Mouse (Mus musculus): Measurements from ENCODE around the gene Myo18a. TPM values are rescaled to one million over a fixed set of nuclear protein-coding genes. Genes with fewer than 3 reads are reported as not detected.
A peak's percentile ranks its signal among the peaks of the same experiment; 100 is the strongest.

The Myo18a gene
- total and polyA plus RNA-seq, 2 experiments from 2014 or later = 82.5 to 218 TPM

- Histone ChIP-seq H3K4me1 (ENCODE audit: control insufficient read depth, insufficient read depth) (peaks cover 56% of the 10 kb centered on the region), H3K9ac (replicated peaks; ENCODE audit: low read depth, low read length) (peak overlapping the region; percentile 34; the same call in 1 of the 2 replicates), H3K4me3 (ENCODE audit: low read depth, low read length) (no peak overlapping the region), H3K4me2 (ENCODE audit: low read depth, low read length) (peak overlapping the region; percentile 28), H3K36me3 (replicated peaks; ENCODE audit: control insufficient read depth, insufficient read depth, low read length) (0 out of 2 replicates have a peak, but pooled peaks cover 5% of the 10 kb centered on the region), H3K9me3 (replicated peaks; ENCODE audit: control insufficient read depth, low read length) (no peaks in the 10 kb centered on the region), H3K27ac (ENCODE audit: low read depth) (peak overlapping the region; percentile 90), H3K27me3 (ENCODE audit: control insufficient read depth, insufficient read depth, low read length) (no peaks in the 10 kb centered on the region)
- TF ChIP-seq CTCF (IDR thresholded peaks at IDR 0.05; ENCODE audit: low read depth) = no peak
- TF ChIP-seq EP300 (IDR thresholded peaks at IDR 0.05; ENCODE audit: low read depth) = no peak
- WGBS = 9% methylated on average over 5 of the region's 5 CpGs
- DNase-seq (ENCODE audit: low spot score) = peak; percentile 54
- peak; percentile 34; the same call in 1 of the 2 replicates for ATAC-seq (ENCODE audit: insufficient read depth, low read depth)
Observed at GRCm38 (mm10) chr11:77785396-77785767, 22.3 kb downstream of the Myo18a start.

DNA sequence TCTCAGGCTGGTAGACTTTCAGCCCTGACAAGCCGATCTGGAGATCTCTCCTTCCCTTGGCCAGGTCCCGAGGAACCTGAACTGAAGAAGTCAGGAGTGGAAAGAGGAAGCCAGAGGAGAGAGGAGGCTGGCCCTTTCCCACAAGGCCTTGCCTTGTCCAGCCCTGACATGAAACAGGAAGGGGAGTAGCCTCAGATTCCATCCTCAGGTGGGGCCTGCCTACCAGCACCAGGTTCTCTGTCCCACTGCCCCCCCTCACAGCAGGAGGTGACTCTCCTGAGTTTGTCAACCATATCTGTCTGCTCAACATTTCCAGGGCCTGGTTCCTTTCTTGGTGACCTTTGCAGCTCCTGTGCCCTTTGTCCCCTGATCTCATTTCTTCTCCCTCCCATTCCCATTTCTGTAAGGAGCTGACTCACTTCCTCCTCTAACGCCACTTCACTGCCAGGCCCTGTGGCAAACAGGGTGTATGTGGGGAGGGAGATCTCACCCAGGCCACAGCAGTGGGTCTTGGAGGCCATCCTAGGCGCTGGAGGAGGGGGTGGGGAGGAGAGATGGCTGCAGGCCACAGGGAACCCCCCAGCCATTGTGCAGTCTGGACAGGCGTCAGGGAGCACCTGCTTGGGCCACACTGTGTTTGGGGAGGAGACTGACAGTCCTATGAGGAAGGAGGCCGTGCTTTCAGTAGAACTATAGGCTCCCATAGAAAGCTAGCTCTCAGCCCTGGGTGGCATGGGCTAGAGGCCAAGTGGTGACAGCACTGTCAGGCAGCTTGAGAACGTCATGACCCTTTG is 22.9 kb downstream of the Myo18a start:
- Histone ChIP-seq H3K9ac (replicated peaks; ENCODE audit: low read depth, low read length) (peak overlapping the region; percentile 40; the same call in 1 of the 2 replicates), H3K9me3 (replicated peaks; ENCODE audit: control insufficient read depth, low read length) (no peaks in the 10 kb centered on the region), H3K4me2 (ENCODE audit: low read depth, low read length) (peak overlapping the region; percentile 28), H3K36me3 (replicated peaks; ENCODE audit: control insufficient read depth, insufficient read depth, low read length) (no peaks in the 10 kb centered on the region), H3K4me1 (ENCODE audit: control insufficient read depth, insufficient read depth) (peaks cover 61% of the 10 kb centered on the region), H3K4me3 (ENCODE audit: low read depth, low read length) (no peak overlapping the region), H3K27ac (ENCODE audit: low read depth) (peak overlapping the region; percentile 90), H3K27me3 (ENCODE audit: control insufficient read depth, insufficient read depth, low read length) (no peaks in the 10 kb centered on the region)
- 18% methylated on average over 6 of the region's 7 CpGs for WGBS
- TF ChIP-seq CTCF (IDR thresholded peaks at IDR 0.05; ENCODE audit: low read depth) = 0 out of 2 replicates have a peak, but pooled peaks have one; percentile 2
- TF ChIP-seq EP300 (IDR thresholded peaks at IDR 0.05; ENCODE audit: low read depth) = no peak
- peak; percentile 44 for DNase-seq (ENCODE audit: low spot score)
- ATAC-seq (ENCODE audit: insufficient read depth, low read depth) = peak; percentile 55

DNA sequence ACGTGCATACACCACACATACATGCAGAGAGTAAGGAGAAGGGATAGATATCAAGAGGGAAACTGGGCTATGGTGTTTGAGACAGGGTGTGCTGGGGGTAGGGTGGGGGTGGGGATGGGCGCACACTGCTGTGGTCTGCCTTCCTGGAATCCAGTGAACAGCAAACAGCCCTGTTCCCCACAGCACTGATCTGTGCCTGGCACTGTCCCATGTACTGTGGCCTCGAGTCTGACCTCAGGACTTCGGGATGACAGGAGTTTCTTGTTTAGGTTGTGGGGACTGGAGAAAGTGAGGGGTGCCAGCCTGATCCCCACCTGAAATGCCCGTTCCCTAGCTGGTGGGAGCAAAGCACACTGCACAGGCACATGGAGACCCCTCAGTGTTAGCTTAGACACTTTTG is 24.7 kb downstream of the Myo18a start, which contains the start of gene Gm10277:
Gene Gm10277, minus strand, starts transcription at position 41 of the 400 bp plus-strand sequence.
- Histone ChIP-seq H3K36me3 (replicated peaks; ENCODE audit: control insufficient read depth, insufficient read depth, low read length) (no peaks in the 10 kb centered on the region), H3K9ac (replicated peaks; ENCODE audit: low read depth, low read length) (peak within 1 kb of the TSS; percentile 40; the same call in 1 of the 2 replicates), H3K27ac (ENCODE audit: low read depth) (peak within 1 kb of the TSS; percentile 90), H3K9me3 (replicated peaks; ENCODE audit: control insufficient read depth, low read length) (no peaks in the 10 kb centered on the region), H3K27me3 (ENCODE audit: control insufficient read depth, insufficient read depth, low read length) (no peaks in the 10 kb centered on the region), H3K4me3 (ENCODE audit: low read depth, low read length) (no peak within 1 kb of the TSS), H3K4me1 (ENCODE audit: control insufficient read depth, insufficient read depth) (peaks cover 64% of the 10 kb centered on the region), H3K4me2 (ENCODE audit: low read depth, low read length) (no peak within 1 kb of the TSS)
- DNase-seq (ENCODE audit: low spot score) (no peak), ATAC-seq (ENCODE audit: insufficient read depth, low read depth) (no peak)
- TF ChIP-seq EP300 (IDR thresholded peaks at IDR 0.05; ENCODE audit: low read depth) = no peak
- TF ChIP-seq CTCF (IDR thresholded peaks at IDR 0.05; ENCODE audit: low read depth) = no peak
- 70% methylated on average over 5 of the region's 5 CpGs for WGBS

DNA sequence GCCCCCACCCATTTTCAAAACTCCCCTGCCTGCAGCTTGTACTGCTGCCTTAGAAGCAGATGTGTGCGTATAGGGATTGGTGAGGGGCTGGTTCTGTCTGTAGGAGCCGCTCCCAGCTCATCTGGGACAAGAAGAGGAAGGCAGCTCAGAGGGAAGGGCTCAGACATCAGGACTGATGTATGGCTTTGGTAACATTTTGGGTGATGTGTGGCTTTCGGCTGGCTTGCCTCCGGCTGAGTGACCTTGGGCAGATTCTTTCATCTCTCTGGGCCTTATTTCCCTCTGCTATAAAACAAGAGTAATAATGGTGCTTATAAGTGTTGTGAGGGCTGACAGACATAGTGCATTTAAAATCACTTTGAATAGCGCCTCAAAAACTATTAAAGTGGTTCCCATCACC is 26.5 kb downstream of the Myo18a start:
- H3K4me1 ChIP-seq (ENCODE audit: control insufficient read depth, insufficient read depth) = peaks cover 56% of the 10 kb centered on the region
- no peak for TF ChIP-seq CTCF (IDR thresholded peaks at IDR 0.05; ENCODE audit: low read depth)
- TF ChIP-seq EP300 (IDR thresholded peaks at IDR 0.05; ENCODE audit: low read depth) = no peak
- H3K4me2 ChIP-seq (ENCODE audit: low read depth, low read length) = no peak overlapping the region
- 93% methylated on average over 5 of the region's 5 CpGs for WGBS
- H3K36me3 ChIP-seq (replicated peaks; ENCODE audit: control insufficient read depth, insufficient read depth, low read length) = no peaks in the 10 kb centered on the region
- no peaks in the 10 kb centered on the region for H3K9me3 ChIP-seq (replicated peaks; ENCODE audit: control insufficient read depth, low read length)
- DNase-seq (ENCODE audit: low spot score) (no peak), ATAC-seq (ENCODE audit: insufficient read depth, low read depth) (no peak)
- no peaks in the 10 kb centered on the region for H3K27me3 ChIP-seq (ENCODE audit: control insufficient read depth, insufficient read depth, low read length)
- no peak overlapping the region for H3K9ac ChIP-seq (replicated peaks; ENCODE audit: low read depth, low read length)
- H3K27ac ChIP-seq (ENCODE audit: low read depth) = no peak overlapping the region
- H3K4me3 ChIP-seq (ENCODE audit: low read depth, low read length) = no peak overlapping the region

GRCm38 (mm10) chr11:77790286-77790685 is 27.2 kb downstream of the Myo18a start:
- Histone ChIP-seq H3K36me3 (replicated peaks; ENCODE audit: control insufficient read depth, insufficient read depth, low read length) (no peaks in the 10 kb centered on the region), H3K4me1 (ENCODE audit: control insufficient read depth, insufficient read depth) (peaks cover 48% of the 10 kb centered on the region), H3K9ac (replicated peaks; ENCODE audit: low read depth, low read length) (0 out of 2 replicates have a peak overlapping the region, but pooled peaks have one; percentile 21), H3K4me2 (ENCODE audit: low read depth, low read length) (peak overlapping the region; percentile 5), H3K27me3 (ENCODE audit: control insufficient read depth, insufficient read depth, low read length) (no peaks in the 10 kb centered on the region), H3K27ac (ENCODE audit: low read depth) (peak overlapping the region; percentile 81), H3K4me3 (ENCODE audit: low read depth, low read length) (no peak overlapping the region), H3K9me3 (replicated peaks; ENCODE audit: control insufficient read depth, low read length) (no peaks in the 10 kb centered on the region)
- ATAC-seq (ENCODE audit: insufficient read depth, low read depth) (no peak), DNase-seq (ENCODE audit: low spot score) (no peak)
- TF ChIP-seq EP300 (IDR thresholded peaks at IDR 0.05; ENCODE audit: low read depth) (no peak), CTCF (IDR thresholded peaks at IDR 0.05; ENCODE audit: low read depth) (no peak)
- WGBS = 12% methylated on average over 9 of the region's 9 CpGs

Data from heart, postnatal 0 days (tissue).